Mouse (Mus musculus) embryo, embryonic 9.5 days (tissue): ENCODE data around the gene Psma5.

ENCODE experiments used
- DNase-seq: peaks from one replicate; pipeline ENCODE4 v3.0.0-alpha.2; 2017; ENCODE audit errors: extremely low spot score

Gene Psma5

DNA sequence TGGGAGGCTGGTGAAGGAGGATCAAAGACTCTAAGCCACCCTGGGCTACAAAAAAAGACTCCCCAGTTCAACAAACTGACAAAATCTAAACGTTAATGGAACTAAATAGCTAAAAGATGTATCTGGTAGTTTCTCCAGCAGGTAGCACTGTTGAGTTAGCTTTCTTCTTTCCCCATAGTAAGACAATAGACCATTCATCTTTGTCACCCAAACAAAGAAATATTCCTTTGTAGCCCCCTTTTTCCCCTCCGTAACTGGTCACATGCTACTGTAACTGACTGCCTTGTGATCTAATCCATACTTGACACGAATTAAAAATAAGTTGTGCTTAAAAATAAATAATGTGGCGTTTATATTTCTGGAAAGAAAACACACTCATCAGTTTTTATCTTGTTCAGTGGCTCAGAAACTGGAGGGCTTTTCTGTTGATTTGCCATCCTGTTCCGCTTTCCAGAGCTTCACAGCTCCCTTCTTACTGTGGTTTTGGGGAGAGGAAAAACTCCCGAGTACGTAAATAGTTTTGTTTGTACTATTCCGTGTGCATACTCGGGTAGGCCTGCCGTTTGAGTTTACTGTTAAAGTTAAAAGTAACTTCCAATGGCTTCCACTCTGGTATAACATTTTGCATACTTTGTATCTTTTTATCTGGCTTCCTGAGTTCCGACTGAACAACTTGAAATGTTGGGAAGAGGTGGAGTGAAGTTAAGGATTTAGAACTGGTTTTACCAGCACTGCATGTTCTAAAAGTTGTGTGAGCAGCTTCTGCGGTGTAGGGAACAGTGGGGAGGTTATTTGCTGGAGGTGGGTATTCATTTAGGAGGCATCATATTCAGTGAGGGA lies 25.9 kb downstream of the Psma5 start:
- peak; percentile 60 for DNase-seq

DNA sequence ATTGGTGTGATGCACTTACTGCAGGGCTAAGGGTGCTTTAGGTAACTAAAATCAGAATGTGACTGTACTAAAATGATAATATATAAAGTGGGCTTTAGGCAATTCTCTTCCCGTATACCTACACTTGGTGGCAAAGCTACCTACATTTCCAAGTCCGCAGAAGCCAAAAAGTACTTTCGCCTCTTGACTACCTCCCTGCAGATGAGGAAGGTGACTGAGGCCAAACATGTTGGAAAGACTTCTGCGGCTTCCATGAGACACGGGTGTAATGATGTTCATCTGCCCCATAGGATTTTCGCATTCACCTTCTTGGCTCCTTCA lies 26.5 kb downstream of the Psma5 start:
- no peak for DNase-seq

DNA sequence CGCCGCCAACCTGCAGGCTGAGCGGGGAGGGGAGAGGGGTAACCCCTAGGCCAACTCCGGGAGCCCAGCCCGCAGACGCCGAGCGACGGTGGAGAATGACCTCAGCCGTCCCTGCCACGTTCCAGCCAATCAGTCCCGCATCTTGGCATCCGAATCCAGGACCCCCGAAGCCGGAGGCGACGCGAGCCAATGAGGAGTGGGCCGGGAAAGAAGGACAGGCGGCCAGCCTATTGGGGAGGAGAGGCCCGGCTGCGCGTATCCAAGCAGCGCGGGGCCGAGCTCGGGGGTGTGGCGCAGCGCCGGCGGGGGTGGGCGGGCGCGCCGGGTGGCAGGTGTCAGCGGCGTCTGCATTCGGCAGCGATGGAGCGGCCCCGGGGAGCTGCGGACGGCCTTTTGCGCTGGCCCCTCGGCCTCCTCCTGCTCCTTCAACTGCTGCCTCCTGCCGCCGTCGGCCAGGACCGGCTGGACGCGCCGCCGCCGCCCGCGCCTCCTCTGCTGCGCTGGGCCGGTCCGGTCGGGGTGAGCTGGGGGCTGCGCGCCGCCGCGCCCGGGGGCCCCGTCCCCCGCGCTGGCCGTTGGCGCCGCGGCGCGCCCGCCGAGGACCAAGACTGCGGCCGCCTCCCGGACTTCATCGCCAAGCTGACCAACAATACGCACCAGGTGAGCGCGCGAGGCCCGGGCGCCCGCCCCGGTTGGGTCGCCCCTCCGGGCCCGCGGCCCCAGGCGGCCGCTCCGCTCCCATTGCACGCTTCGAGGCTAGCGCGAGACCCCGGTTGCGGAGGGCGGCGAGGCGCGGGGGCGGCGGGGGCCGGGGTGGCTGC lies 27.3 kb downstream of the Psma5 start, which contains the start of gene Sort1:
TSS of gene Sort1 (plus strand) at position 302 of the 821 bp plus-strand sequence.
- peak; percentile 97 for DNase-seq

- no peak for DNase-seq
Measured at GRCm38 (mm10) chr3:108285078-108285711, 28.5 kb downstream of the Psma5 start.

DNA sequence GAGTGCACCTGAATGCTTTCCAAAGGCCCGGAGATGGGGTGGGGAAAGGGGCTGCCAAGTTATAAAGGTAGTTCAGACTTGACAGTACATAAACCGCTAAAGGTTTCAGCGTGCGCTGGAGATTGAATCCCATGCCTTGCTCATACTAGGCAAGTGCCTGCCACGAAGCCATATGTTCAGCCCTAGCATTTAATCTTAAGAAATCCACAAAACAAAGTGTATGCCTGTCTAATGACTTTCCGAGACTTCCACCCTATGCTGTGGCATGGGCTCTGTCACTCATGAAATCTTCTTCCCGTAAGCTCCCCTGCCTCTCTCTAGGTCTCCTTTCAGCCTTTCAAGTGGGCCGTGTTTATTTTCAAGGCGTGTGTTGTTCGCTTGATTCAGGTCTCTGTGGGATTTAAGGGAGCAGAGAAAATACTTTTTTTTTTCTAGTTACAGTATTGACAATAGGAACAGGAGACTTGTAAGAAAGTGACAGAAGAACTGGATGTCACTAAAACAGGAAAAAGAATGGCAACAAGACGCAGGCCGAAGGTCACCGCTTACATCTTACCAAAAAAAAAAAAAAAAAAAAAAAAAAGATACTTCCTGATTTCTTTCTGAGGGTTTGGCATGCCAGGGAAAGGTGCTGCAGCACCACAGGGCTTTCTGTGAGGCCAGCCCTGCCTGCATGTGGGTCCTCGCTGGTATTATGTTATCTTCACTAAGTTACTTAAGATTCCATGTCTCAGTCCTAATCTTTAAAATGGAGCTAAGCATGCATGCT lies 30.1 kb downstream of the Psma5 start:
- no peak for DNase-seq

DNA sequence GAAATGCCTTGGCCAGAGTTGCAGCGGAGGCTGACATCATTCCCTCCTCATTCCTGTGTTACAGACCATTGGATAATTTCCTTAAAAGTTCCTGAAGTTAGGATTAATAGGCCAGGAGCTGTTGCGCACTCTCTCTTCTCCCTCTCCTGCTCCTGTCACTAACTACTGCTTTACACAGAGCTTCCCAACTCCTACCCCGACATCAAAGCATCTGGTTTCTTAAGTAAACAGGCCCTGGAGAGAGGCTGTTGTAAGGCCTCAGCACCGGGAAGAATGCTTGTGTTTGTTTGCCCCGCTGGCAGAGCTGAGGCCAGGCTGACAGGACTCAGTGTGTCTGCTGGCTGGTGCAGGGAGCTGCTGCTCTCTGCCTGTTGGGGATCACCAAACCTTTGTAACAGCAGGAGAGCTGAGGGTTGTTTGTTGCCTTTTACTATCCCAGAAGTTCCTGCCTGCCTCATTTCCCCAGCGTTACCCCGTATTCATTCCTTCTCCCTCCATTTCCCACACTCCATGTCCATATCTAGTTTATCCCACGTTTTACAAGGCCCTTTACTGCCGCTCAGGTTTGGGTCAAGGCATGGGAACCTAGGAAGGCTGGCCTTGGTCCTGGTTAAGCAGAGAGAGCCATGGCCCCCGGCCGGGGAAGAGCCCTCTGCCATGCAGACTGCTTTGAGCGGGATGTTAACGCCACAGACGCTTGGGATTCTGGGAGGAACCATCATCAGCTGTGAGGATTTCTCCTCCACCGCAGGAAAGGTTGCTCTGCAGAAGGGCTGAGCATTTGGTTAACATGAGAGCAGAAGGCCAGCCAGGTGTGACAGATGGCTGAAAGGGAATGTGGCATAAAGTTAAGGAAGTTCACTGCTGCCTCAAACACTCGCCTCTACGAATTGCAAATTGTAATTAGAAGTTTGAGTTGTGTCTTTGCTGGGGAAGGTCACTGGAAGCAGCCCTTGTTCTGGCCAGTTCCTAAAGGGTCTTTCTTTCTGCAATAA lies 31.4 kb downstream of the Psma5 start:
- DNase-seq: peak; percentile 60

- DNase-seq: no peak
Measured at GRCm38 (mm10) chr3:108289311-108290130, 32.8 kb downstream of the Psma5 start.

- DNase-seq: no peak
Measured at GRCm38 (mm10) chr3:108291036-108291799, 34.5 kb downstream of the Psma5 start.

DNA sequence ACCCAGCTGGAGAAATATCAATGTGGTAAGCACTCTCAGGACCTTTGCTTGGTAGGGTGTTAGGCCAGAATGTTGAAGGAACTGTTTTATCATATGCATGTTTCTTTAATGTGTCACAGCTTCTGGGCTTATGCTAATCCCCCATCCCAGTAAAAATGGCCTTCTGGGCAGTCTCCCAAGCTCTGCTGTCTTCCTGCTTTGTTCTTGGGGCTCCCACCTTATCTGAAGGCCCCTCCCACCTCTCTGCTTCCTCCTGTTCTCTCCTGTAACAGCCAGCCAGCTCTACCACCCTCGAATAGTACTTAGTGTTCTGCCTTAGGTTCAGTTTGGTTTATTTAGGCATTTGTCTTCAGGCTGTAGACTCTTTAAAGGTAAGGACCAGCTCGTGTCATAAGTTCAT lies 37.7 kb downstream of the Psma5 start:
- DNase-seq: no peak

DNA sequence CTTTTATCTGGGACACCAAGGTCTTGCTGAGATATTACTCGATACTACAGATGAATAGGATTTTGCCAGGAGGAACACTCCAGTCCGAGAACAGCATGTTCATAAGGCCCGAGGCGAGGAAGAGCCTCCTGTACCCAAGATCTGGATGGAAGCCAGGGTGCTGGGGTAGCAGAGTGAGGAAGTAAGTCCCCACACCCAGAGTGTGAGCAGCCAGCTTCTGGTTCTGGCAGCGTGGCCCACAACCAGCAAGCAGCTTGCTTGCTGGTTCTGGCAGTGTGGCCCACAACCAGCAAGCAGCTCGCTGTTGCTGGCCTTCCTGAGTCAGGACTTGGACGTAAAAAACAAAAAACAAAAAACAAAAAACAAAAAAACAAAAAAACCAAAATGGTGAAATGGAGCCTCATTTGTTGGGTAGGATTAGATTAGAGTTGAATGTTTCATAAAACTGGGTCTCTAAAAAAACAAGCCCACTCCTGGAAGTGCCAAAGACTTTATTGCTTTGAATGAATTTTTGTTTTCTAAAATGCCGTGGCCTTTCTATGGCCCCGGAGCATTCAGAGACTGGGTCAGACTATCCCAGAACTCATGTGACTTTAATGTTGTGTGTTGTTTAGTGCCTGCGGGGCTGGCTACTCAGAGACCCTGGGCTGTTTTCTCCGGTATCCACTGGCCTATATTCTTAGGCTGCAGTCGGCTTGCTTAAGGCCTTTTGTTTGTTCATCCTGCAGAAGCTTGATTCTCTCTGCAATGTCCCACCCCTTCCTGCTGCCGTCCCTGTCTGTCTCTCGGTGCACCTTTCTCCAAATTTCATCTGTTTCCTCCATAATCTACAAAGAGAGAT lies 38.9 kb downstream of the Psma5 start:
- no peak for DNase-seq

GRCm38 (mm10) chr3:108296220-108297049 lies 39.7 kb downstream of the Psma5 start:
- DNase-seq: peak; percentile 70

DNA sequence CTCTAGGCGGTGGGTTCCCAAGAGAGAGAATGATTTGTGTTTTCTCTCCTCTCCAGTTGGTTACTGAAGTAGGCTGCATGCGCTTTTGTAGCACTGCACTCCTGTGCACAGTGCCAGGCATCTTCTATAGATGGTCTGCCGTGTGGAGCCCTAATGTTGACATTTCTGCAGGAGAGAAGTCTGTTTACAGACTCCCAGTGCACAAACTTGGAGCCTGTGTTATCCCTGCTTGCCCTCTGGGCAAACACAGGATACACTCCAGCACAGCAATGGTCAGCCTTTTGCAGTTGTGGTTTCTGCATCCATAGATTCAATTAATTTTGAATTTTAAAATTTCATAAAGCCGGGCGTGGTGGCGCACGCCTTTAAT lies 40.3 kb downstream of the Psma5 start:
- no peak for DNase-seq

DNA sequence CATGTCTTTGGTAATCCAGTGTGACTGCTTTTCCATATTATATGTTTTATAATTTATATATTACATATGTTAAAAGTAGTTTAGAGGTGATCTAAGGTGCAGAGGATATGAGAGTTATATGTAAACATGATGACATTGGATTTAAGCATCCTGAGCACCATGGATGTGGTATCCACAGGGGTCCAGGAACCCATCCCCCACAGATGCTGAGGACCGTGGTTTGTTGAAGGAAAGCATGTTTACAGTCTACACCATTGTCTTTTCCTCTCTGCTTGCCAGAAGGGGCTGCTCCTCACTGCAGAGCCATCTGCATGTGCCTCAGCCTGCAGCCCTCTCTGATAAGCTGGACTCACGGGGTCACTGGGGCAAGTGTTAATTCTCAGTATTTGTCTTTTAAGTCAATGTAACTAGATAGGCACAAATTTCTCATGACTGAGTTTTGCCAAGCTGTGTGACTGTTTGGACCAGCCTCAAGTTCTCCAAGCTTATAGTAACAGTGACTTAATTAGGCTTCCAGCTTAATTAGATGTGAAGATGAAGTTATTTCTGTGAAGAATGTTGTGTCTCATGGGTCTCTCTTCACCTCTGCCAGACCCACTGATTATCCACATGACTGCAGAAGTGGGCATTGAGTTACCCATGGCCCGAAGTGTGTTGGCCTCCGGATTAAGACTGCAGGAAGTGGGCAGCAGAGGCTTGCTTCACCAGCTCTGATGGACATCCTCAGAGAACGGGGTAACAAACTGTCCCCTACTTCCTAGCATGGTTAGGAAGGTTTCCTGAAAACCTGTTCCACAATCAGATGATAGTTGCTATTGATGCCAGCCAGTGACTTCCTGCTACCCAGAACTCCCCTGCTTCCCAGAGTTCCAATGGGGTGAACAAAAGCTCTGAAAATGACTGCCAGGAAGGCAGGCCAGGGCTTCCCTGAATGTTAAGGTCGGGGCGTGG lies 41.2 kb downstream of the Psma5 start:
- peak; percentile 24 for DNase-seq

DNA sequence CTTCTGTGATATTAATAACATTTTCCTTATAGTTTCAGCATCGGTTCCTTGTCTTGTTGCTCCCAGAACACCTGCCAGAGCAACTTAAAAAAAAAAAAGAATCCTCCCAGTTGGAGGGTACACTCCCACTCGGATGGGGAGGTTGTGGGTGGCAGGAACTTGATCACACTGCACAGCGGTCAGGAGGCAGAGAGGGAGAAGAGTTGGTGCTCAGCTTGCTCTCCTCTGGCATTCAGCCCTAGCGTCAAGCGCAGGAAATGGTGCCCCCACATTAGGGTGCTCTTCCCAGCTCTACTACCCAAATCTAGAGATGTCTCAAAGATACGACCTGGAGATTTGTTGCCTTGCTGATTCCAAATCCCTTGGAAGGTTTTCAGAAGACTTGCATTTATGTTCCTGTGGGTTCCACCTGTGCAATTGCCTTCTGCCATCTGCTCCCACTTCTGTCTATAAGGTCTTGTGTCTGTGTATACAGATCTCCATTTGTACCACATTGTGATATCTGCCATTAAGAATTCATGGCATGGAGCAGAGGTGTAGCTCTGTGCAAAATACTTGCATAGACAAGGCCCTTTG lies 43.8 kb downstream of the Psma5 start:
- DNase-seq: no peak

DNA sequence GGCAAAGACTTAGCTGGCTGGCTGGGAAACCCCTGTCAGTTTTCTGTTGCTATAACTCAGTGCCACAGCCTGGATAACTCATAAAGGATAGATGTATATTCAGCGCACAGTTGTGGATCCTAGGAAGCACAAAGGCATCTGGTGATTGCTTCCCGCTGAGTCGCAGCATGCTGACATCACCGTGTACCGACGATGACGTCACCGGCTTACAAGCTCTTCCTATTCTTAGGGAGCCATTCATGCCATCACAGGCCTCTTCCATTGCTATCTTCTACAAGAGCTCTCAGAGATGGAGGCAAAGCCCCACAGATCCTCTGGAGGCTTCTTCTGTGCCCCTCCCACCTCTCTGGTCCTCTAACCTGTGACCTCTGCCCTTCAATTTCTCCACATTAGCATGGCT lies 47.0 kb downstream of the Psma5 start:
- no peak for DNase-seq

DNA sequence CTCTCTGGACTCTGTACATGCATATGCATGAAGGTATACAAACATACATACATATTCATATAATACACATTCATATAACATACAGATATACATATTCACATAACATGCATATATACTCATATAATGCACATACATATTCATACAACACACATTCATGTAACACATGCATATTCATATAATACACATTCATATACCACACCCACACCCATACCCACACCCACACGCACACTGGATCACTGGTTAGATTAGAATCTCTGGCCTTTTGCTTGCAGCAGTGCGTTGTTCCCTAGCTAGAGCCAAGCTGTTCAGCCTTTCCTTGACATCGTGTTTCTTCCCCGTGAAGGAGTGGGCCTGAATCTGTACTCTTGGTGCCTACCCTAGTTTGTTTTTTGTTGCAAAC lies 48.0 kb downstream of the Psma5 start:
- no peak for DNase-seq
